Mouse (Mus musculus): ENCODE measurements around the gene Olfr1480.

The Olfr1480 gene

DNA sequence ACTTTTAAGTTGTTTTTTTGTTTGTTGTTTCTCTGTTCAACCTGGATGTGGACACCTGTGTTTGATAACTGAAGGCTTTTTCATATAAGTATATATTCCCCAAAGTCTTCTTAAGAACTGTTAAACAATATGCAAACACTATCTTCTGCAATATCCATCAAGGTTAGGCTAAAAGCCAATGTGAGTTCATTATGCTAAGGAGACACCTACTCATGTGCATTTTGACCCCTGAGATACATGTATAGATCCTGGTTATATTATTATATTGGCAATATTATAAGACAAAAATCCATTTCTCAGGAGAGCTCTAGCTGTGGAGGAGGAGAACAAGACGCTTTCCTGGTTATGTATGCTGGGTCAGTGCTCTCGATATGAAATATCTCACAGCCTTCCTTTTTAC lies at the start of gene Olfr1480:
TSS of gene Olfr1480 (plus strand) at position 301 of the 400 bp plus-strand sequence.
- no peak for DNase-seq (ENCODE audit: low spot score)

DNA sequence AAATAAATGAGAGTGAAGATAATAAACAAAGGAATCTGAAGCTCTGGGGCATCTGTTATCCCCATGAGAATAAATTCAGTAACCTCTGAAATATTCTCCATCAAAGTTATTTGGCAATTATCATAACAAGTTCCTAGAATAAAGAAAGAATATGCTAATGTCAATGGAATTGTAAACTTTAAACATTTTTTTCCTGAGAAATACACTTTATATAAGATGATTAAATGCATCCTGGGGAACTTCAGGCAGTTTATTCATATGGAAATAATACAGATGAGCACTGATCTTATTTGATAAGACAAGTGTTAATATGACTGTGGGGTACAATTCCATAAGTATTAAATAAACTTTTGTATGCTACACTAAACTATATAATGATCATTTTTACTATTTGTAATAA lies 47.6 kb upstream of the Olfr1480 start, which contains the start of gene Olfr1475:
TSS of gene Olfr1475 (minus strand) at position 101 of the 400 bp plus-strand sequence.
- no peak for DNase-seq (ENCODE audit: low spot score)

DNA sequence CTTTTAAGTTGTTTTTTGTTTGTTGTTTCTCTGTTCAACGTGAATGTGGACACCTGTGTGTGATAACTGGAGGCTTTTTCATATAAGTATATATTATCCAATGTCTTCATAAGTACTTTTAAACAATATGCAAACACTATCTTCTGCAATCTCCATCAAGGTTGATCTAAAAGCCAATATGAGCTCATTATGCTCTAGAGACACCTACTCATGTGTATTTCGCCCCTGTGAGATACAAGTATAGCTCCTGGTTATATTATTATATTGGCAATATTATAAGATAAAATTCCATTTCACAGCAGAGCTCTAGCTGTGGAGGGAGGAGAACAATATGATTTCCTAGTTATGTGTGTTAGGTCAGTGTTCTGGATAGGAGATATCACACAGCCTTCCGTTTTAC lies 27.5 kb upstream of the Olfr1480 start, which contains the start of gene Olfr1477:
TSS of gene Olfr1477 (plus strand) at position 301 of the 400 bp plus-strand sequence.
- no peak for DNase-seq (ENCODE audit: low spot score)

Measured in MN1 (cell line).